Mouse (Mus musculus): ENCODE data around the gene Ube2e1.

Ube2e1 gene

GRCm38 (mm10) chr14:18331693-18332131 lies at the start of gene Ube2e1:
Gene Ube2e1 (minus strand): TSS chr14:18331859.
- in situ Hi-C loops (cut with MboI; ENCODE audit: unreplicated experiment in 2 of 2) = no loop called here

- in situ Hi-C loops (cut with MboI; ENCODE audit: unreplicated experiment in 2 of 2) = no loop called here
Measured at GRCm38 (mm10) chr14:18379841-18380240, 48.2 kb upstream of the Ube2e1 start.

- in situ Hi-C loops (cut with MboI; ENCODE audit: unreplicated experiment in 2 of 2) = no loop called here
Measured at GRCm38 (mm10) chr14:18377944-18378575, 46.4 kb upstream of the Ube2e1 start.

GRCm38 (mm10) chr14:18376206-18376605 lies 44.5 kb upstream of the Ube2e1 start:
- in situ Hi-C loops (cut with MboI; ENCODE audit: unreplicated experiment in 2 of 2) = no loop called here

GRCm38 (mm10) chr14:18373758-18374405 lies 42.2 kb upstream of the Ube2e1 start:
- in situ Hi-C loops (cut with MboI; ENCODE audit: unreplicated experiment in 2 of 2) = no loop called here

GRCm38 (mm10) chr14:18372761-18373610 lies 41.3 kb upstream of the Ube2e1 start:
- in situ Hi-C loops (cut with MboI; ENCODE audit: unreplicated experiment in 2 of 2) = no loop called here

GRCm38 (mm10) chr14:18369031-18369430 lies 37.4 kb upstream of the Ube2e1 start:
- in situ Hi-C loops (cut with MboI; ENCODE audit: unreplicated experiment in 2 of 2) = no loop called here

- in situ Hi-C loops (cut with MboI; ENCODE audit: unreplicated experiment in 2 of 2) = no loop called here
Measured at GRCm38 (mm10) chr14:18367025-18367424, 35.4 kb upstream of the Ube2e1 start.

GRCm38 (mm10) chr14:18364321-18364720 lies 32.7 kb upstream of the Ube2e1 start:
- in situ Hi-C loops (cut with MboI; ENCODE audit: unreplicated experiment in 2 of 2) = no loop called here

- in situ Hi-C loops (cut with MboI; ENCODE audit: unreplicated experiment in 2 of 2) = no loop called here
Measured at GRCm38 (mm10) chr14:18356442-18356841, 24.8 kb upstream of the Ube2e1 start.

- in situ Hi-C loops (cut with MboI; ENCODE audit: unreplicated experiment in 2 of 2) = no loop called here
Measured at GRCm38 (mm10) chr14:18355514-18356190, 24.0 kb upstream of the Ube2e1 start.

- in situ Hi-C loops (cut with MboI; ENCODE audit: unreplicated experiment in 2 of 2) = no loop called here
Measured at GRCm38 (mm10) chr14:18353525-18353924, 21.9 kb upstream of the Ube2e1 start.

- in situ Hi-C loops (cut with MboI; ENCODE audit: unreplicated experiment in 2 of 2) = no loop called here
Measured at GRCm38 (mm10) chr14:18352934-18353333, 21.3 kb upstream of the Ube2e1 start.

GRCm38 (mm10) chr14:18350680-18351079 lies 19.0 kb upstream of the Ube2e1 start:
- in situ Hi-C loops (cut with MboI; ENCODE audit: unreplicated experiment in 2 of 2) = no loop called here

GRCm38 (mm10) chr14:18349871-18350270 lies 18.2 kb upstream of the Ube2e1 start:
- in situ Hi-C loops (cut with MboI; ENCODE audit: unreplicated experiment in 2 of 2) = no loop called here

- in situ Hi-C loops (cut with MboI; ENCODE audit: unreplicated experiment in 2 of 2) = no loop called here
Measured at GRCm38 (mm10) chr14:18343589-18343988, 11.9 kb upstream of the Ube2e1 start.

GRCm38 (mm10) chr14:18342749-18343148 lies 11.1 kb upstream of the Ube2e1 start:
- in situ Hi-C loops (cut with MboI; ENCODE audit: unreplicated experiment in 2 of 2) = no loop called here

GRCm38 (mm10) chr14:18341088-18341487 lies 9.4 kb upstream of the Ube2e1 start:
- in situ Hi-C loops (cut with MboI; ENCODE audit: unreplicated experiment in 2 of 2) = no loop called here

- in situ Hi-C loops (cut with MboI; ENCODE audit: unreplicated experiment in 2 of 2) = no loop called here
Measured at GRCm38 (mm10) chr14:18336106-18336505, 4.4 kb upstream of the Ube2e1 start.

GRCm38 (mm10) chr14:18330789-18331692 lies 618 bp downstream of the Ube2e1 start:
- in situ Hi-C loops (cut with MboI; ENCODE audit: unreplicated experiment in 2 of 2) = no loop called here
